Mouse (Mus musculus) T-cell, adult 2 months (primary cell): ENCODE measurements around the gene Anp32a.

ENCODE experiments used
- DNase-seq: peaks from one replicate; pipeline ENCODE4 v3.0.0; 2022; ENCODE audit warnings: low spot score

Gene Anp32a

DNA sequence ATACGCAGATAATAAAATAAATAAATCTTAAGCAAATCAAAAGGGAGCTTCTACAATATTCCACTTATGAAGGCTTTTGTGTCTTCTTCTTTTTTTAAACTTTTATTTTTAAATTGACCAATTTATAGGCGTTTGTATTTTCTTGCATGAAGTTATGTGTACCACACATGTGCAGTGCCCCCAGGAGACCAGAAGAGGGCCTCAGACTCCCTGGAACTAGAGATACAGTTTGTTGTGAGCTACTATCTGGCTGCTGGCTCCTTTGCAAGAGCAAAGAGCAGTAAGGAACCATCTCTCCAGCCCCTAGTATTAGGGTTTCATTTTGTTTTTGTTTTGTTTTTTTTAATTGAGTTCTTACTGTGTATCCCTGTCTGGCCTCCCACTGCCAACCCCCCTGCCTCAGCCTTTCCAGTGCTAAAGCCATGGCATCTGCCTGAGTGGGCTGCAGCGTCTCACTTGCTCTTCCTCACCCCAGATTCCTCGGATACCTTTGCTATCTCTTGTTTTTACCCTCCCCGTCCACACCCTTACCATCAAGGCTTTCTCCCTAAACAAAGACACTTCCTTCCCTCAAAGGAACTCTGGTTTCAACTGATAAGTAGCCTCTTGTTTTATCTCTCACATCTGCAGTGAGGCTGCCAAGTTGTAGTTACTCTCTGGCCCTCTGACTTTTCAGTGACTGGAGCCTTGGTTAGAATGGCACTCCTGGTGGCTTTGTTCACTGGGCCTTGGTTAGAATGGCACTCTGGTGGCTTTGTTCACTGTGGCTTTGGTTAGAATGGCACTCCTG is 66.5 kb downstream of the Anp32a start:
- DNase-seq, result no peak

DNA sequence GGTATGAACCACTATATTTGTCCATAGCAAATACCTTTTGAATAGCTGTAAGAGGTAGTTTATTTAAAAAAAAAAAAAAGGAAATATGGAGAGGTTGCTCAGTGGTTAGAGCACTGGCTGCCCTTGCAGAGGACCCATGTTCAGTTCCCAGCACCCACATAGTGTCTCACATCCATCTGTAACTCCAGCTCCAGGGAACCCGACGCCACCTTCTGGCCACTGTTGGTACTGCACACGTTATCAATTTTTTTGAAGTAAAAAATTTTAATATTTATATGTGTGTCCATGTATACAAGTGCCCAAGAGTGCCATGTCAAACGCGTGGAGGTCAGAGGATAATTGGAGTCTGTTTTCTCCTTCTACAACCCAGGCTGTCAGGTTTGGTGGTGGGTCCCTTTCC is 77.6 kb downstream of the Anp32a start:
- DNase-seq, result no peak

DNA sequence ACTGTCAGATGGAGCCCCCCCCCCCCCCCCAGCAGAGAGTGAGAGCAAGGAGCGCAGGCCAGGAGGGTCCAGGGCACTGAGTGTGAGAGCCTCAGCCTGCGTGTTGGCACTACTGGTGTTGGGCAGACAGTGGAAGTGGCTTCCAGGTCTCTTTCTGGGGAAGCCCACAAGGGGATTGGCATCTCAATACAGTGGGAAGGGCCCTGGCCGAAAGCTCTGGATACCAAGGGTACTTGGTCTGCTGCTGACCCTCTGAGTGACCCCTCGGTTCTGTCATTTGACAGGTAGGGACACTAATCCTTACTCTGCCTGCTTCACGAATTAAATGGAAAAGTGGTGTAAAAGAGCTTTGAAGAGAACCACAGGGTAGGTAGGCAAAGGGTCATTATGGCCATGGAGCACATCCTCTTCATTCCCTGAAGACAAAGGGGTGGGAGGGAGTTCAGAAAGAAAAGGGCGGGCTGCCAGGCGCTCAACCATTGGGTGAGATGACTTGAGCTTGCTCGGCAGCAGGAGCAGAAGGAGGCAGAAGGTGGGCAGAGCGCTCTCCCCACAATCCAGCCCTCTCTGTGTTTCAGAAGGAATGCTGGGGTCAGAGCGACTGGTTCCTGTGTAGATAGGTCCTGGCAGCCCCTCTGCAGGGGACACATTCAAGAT is 79.3 kb downstream of the Anp32a start:
- no peak for DNase-seq

DNA sequence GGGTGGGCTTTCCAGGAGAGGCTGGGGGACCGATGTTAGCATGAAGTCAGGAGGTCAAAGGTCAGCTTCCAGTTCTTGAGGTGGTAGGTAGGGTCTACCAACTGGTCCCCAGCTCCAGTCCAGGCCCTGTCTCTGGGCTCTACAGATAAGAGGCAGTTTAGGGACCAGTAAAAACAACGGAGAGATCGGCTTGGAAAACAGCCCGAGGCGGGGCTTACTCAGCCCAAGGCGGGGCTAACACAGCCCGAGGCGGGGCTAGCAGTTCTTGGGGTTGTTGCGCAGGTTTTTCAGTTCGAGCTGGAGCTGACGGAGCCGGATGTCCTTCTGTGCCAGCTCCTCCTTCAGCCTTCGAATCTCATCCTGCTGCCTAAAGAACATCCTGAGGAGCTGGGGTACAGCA is 79.9 kb downstream of the Anp32a start:
- DNase-seq, result peak; percentile 77

DNA sequence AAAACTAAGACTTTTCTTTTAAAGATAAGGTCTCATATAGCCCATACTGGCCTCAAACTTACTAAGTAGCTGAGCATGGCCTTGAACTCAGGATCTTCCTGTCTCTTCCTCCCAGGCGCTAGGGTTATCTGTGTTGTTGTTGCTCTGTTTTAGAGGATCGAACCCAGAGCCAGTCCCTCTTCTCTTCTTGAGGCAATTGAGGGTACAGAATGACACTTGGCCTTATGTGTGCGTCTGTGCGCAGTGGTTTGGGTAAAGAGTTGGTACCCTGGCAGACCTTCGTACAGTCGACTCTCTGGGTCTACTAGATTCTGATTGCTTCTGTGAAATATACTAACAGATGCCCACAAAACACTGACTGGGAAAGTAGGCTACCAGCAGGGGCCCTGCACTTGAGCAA is 80.8 kb downstream of the Anp32a start:
- DNase-seq, result no peak

DNA sequence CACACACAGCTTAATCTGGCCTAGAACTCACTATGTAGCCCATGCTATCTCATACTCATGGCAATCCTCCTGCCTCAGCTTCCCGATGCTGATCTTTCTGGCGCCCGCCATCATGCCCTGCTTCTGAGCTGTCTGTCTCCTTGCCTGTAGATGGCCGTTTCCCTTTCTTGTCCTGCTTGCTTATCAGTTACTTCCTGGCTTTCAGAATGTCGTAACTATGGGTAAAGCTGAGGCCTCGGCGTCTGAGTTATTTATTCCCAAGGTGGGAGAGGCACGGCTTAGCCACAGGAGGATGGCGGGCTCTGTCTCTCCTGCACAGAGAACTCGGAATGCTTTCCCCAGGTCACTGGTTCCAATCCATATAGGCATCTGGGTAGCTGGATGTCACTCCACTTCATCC is 81.8 kb downstream of the Anp32a start:
- DNase-seq, result no peak

DNA sequence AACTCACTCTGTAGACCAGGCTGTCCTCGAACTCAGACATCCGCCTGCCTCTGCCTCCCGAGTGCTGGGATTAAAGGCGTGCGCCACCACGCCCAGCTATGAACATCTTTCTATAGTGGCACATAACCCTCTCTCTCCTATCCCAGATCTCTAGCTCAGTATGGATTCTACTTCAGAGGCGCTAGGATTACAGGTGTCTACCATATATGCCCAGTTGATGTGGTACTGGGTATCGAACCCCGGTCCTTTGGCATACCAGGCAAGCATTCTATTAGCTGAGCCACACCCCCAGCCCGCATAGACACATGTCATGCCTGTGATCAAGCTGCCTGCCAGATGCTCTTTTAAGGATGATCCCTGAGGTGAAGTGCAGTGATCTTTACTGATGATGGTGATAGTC is 82.8 kb downstream of the Anp32a start:
- no peak for DNase-seq

DNA sequence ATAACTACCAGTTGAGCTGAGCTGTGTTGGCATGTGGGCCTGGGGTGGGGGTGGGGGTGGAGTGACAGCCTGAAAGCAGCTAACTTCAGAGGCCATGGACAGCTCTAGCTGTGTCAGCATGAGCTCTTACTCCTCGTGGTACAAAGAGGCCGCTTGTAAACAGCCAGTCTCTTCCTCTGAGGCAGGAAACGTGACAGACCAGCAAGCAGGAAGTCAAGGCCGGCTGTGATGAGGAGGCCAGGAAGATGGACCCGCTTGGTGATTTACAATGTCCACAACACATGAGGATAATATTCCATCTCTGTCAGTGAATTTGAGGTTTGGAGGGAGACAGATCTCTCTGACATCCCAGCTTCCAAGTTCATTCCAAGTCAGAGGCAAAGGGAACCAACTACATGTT is 84.2 kb downstream of the Anp32a start:
- peak; percentile 65 for DNase-seq

DNA sequence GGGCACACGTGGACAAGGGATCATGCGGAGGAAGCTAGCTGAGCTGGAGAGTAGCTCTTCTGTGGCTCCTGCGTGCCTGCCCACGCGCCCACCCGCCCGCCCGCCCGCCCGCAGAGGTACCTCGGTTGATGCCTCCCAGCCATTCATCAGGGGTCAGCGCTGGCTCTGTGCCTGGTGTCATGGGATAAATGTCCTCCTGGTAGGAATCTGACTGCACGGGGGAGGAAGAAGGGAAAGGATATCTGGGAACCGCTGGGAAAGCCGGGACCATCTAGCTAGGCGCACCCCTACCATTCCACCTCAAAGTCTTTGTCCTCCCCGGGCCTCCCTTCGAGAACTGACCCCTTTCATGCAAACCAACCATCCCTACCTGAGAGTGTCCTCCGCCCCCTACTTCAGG is 84.9 kb downstream of the Anp32a start:
- no peak for DNase-seq

DNA sequence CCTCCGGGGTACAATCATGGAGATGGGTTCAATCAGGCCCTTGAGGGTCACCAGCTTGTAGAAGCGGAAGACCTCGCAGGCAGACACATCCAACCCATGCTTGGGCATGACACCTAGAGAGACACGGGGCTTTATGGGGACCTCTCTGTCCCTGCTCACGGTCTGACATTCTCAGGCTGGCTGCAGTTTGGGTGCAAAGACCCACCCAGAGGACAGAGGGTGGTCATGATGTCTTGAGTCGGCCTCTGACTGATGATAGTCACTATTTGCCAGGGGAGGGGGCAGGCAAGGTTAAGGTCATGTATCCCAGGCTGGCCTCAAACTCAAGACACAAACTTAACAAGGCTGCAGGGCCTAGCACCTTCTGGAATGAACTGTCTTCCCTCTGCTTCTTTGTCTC is 85.4 kb downstream of the Anp32a start:
- no peak for DNase-seq

DNA sequence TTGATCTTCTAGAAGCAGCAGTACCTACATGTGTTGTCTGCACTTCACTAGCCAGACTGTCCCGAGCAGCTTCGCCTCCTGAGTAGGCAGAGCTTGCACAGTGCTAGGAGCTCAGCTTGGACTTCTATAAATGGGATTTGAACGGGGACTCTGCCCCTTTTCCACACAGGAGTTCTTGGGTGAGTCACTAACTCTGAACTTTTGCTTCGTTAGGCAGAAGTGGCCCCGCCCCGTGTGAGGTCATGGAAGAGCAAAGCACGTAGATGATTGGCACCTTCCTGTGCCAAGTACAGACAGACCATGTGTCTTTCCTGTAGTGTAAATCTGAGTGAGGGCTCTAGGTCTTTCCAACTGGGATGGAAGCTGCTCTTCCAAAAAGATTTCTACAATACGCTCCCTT is 85.9 kb downstream of the Anp32a start:
- peak; percentile 34 for DNase-seq
